Mouse (Mus musculus): ENCODE results near the gene Pik3cg.

DNA sequence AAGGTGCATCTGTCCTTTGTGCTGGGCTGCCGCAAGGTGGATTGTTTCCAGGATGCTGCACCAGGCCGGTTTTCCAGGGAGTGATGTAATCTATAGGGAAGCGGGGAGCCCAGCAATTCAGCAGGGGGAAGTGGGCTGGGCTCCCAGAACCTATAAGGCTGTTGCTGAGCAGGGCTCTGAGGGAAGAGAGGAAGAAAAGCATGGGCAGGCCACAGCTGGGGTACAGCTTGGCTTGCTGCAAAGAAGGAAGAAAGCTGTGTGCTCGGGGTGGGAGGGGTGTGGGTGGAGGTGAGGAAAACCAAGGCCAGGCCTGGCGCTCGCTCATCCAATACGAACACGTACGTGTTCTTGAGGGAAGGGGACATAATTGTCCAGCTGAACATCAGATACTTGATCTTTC lies 70.1 kb downstream of the Pik3cg start:
- TF ChIP-seq GATA1 (IDR thresholded peaks at IDR 0.05; ENCODE audit: borderline replicate concordance, low read length): no peak
- no peak for TF ChIP-seq FLI1 (IDR thresholded peaks at IDR 0.05; ENCODE audit: low read length)

Measured in megakaryocyte, embryonic 14.5 days (primary cell).